Mouse (Mus musculus) MEL (cell line): ENCODE results near the gene Arrb1.

Experiments
- CHD2 ChIP-seq: IDR thresholded peaks from 2 replicates; pipeline ENCODE4 v1.6.1; 2011; ENCODE audit warnings: low read length, improper control_type of control experiment
- CTCF ChIP-seq, 3 experiments: IDR thresholded peaks in 2 of 3; conservative IDR thresholded peaks in 1 of 3; 2 replicates each; pipeline ENCODE4 v1.5.1; 2011 to 2012; ENCODE audit warnings: low read length in 3 of 3, low read depth in 2 of 3, mild to moderate bottlenecking in 2 of 3, improper control_type of control experiment in 1 of 3, inconsistent platforms in 1 of 3, mixed read lengths in 1 of 3, moderate library complexity in 1 of 3; ENCODE audit not compliant: control insufficient read depth in 1 of 3, insufficient read depth in 1 of 3, poor library complexity in 1 of 3, severe bottlenecking in 1 of 3
- HCFC1 ChIP-seq: IDR thresholded peaks from 2 replicates; pipeline ENCODE4 v1.6.1; 2012; ENCODE audit warnings: low read depth, mild to moderate bottlenecking, inconsistent platforms, low read length, improper control_type of control experiment, moderate library complexity
- KAT2A ChIP-seq: conservative IDR thresholded peaks from 2 replicates; pipeline ENCODE4 v1.6.1; 2012; ENCODE audit warnings: low read depth, low read length, improper control_type of control experiment, inconsistent platforms
- MAX ChIP-seq: IDR thresholded peaks from 2 replicates; pipeline ENCODE4 v1.6.1; 2011; ENCODE audit warnings: low read length, improper control_type of control experiment
- MAZ ChIP-seq: IDR thresholded peaks from 2 replicates; pipeline ENCODE4 v1.6.1; 2012; ENCODE audit warnings: low read depth, mild to moderate bottlenecking, inconsistent platforms, low read length, improper control_type of control experiment
- NRF1 ChIP-seq: IDR thresholded peaks from 2 replicates; pipeline ENCODE4 v1.6.1; 2014; ENCODE audit warnings: low read depth, mild to moderate bottlenecking, inconsistent platforms, low read length, improper control_type of control experiment, moderate library complexity; ENCODE audit not compliant: poor library complexity, insufficient read depth, severe bottlenecking
- POLR2A ChIP-seq, 2 experiments: IDR thresholded peaks; 2 replicates each; pipeline ENCODE4 v1.6.1; 2011 to 2012; ENCODE audit warnings: low read length in 2 of 2, mild to moderate bottlenecking in 2 of 2, control low read depth in 1 of 2, improper control_type of control experiment in 1 of 2, low read depth in 1 of 2, moderate library complexity in 1 of 2; ENCODE audit not compliant: control insufficient read depth in 1 of 2, insufficient read depth in 1 of 2, poor library complexity in 1 of 2
- POLR2AphosphoS2 ChIP-seq: IDR thresholded peaks from 2 replicates; pipeline ENCODE4 v1.6.1; 2011; ENCODE audit warnings: low read length, improper control_type of control experiment
- RCOR1 ChIP-seq: IDR thresholded peaks from 2 replicates; pipeline ENCODE4 v1.6.1; 2012; ENCODE audit warnings: low read depth, mild to moderate bottlenecking, inconsistent platforms, low read length, improper control_type of control experiment
- SIN3A ChIP-seq: IDR thresholded peaks from 2 replicates; pipeline ENCODE4 v1.6.1; 2012; ENCODE audit warnings: low read length, improper control_type of control experiment, inconsistent platforms
- SMC3 ChIP-seq: IDR thresholded peaks from 2 replicates; pipeline ENCODE4 v1.6.1; 2011; ENCODE audit warnings: low read depth, low read length, improper control_type of control experiment
- USF1 ChIP-seq: IDR thresholded peaks from 2 replicates; pipeline ENCODE4 v1.6.1; 2014; ENCODE audit warnings: low read depth, mild to moderate bottlenecking, inconsistent platforms, low read length, improper control_type of control experiment, moderate library complexity
- ZMIZ1 ChIP-seq: IDR thresholded peaks from 2 replicates; pipeline ENCODE4 v1.6.1; 2012; ENCODE audit warnings: low read depth, mild to moderate bottlenecking, inconsistent platforms, low read length, improper control_type of control experiment, moderate library complexity

GRCm38 (mm10) chr7:99538421-99538820 is 3.2 kb downstream of the Arrb1 start:
- TF ChIP-seq CTCF (IDR thresholded peaks at IDR 0.05 in 2 of 3, conservative IDR thresholded peaks at IDR 0.05 in 1 of 3; ENCODE audit: control insufficient read depth in 1 of 3, insufficient read depth in 1 of 3, low read depth in 2 of 3, low read length in 3 of 3, poor library complexity in 1 of 3, severe bottlenecking in 1 of 3) (no peak), POLR2A (IDR thresholded peaks at IDR 0.05; ENCODE audit: control insufficient read depth in 1 of 2, insufficient read depth in 1 of 2, low read depth in 1 of 2, low read length in 2 of 2, poor library complexity in 1 of 2) (no peak), RCOR1 (no peak), MAZ (no peak), USF1 (no peak), NRF1 (no peak), ZMIZ1 (no peak), HCFC1 (no peak), KAT2A (no peak), MAX (no peak), CHD2 (no peak), SIN3A (no peak), POLR2AphosphoS2 (no peak), SMC3 (no peak)
